Mouse (Mus musculus) kidney, postnatal 10 days (tissue): Measurements from ENCODE around the gene Spdye4b.

Source experiments
- DNase-seq: peaks from one replicate; pipeline ENCODE4 v3.0.0; 2021; ENCODE audit warnings: mixed read lengths

Spdye4b gene

DNA sequence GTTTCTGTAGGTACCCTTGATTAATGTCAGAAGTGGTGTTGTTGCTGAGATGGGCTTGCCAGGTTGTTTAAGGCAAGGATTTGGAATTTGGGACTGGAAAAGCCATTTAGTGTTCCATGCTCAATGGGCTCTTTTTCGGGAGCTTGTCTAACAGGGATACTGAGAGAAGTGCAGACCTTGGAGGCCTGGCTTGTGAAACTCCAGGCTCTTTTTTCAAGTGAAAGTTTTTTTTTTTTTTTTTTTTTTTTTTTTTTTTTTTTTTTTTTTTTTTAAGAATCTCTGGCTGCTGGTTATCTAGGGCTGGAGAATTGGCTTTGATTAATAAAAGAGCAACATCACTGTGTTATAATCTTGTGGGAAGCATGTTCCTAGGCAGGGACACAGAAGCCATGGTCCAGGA lies 41.5 kb downstream of the Spdye4b start:
- no peak for DNase-seq

DNA sequence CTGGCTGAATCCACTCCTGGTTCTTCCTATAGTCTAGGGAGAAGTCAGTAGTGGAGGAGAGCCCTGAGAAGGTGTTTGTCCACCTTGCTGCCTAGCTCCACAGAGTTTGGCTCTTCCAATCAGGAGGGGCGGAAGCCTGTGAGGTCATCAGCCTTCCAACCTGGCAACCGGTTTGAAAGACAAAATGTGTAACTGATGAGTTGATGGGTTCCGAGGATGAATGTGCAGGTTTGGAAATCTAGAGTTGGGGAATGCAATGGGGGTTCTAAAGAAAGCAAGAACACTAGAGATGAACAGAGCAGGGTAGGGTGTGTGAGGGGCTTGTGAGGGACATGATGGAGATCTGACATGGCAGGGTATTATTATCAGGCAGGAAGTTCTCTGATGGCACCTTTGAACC lies 46.0 kb downstream of the Spdye4b start, which contains the start of gene Spdye4a:
Gene Spdye4a, minus strand, starts transcription at position 101 of the 400 bp plus-strand sequence.
- DNase-seq, result no peak

DNA sequence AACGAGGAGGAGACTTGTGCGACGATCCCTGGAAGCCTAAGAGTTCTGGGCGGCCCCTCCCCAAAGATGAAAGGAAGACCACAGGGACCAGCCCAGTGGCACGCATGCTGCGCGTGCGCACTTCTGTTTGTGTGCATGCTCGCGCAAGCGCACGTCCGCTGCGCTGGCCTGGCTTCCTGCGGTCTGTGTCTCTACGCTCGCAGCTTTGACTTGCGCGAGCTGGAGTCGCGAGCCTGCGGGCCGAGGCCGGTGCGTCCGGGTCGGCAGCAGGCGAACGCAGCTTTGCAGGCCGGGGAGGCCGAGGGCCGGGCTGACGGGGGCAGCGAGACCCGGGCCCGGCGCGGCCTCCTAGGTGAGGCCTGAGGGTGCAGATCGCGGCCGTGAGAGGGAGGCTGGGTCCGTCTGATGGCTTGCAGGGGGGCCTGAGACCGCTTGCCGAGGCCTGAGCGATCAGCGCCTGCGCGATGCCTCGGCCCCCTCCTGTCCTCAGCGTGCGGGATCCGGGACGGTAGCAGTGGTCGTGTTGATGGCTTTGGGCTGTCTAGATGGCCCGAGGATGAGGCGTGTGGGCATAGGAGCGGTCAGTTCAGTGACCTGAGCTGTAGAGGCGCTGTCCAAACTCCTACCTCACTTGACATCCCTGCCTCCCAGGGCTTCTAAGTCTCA lies 54.3 kb downstream of the Spdye4b start, which contains the start of gene Zfp12:
Gene Zfp12, plus strand, starts transcription at position 136 of the 666 bp plus-strand sequence.
- peak; percentile 97 for DNase-seq

DNA sequence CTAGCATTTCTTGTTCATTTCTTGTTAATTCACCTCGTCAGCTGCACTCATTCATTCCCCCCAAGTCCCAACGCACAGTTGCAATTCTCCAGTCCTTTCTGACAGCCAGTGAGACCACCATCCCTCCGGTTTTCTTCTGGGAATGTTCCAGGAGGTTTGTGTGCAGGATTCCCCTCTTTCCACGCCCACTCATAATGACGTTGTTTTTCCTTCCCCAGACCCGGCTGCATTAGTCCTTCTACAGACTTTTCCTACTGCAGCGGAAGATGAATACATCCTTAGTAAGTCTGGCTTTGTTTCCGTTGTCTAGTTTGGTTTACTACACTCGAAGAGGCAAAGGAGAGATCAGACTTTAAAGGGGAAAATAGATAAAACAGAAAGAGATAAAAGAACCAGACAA lies 55.2 kb downstream of the Spdye4b start:
- DNase-seq, result no peak

DNA sequence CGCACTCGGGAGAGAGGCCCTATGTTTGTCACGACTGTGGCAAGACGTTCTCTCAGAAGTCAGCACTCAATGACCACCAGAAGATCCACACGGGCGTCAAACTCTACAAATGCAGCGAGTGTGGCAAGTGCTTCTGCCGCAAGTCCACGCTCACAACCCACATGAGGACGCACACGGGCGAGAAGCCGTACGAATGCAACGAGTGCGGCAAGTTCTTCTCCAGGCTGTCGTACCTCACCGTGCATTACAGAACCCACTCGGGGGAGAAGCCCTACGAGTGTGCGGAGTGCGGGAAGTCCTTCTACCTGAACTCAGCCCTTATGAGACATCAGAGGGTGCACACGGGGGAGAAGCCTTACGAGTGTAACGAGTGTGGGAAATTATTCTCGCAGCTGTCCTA lies 64.1 kb downstream of the Spdye4b start:
- DNase-seq, result no peak

DNA sequence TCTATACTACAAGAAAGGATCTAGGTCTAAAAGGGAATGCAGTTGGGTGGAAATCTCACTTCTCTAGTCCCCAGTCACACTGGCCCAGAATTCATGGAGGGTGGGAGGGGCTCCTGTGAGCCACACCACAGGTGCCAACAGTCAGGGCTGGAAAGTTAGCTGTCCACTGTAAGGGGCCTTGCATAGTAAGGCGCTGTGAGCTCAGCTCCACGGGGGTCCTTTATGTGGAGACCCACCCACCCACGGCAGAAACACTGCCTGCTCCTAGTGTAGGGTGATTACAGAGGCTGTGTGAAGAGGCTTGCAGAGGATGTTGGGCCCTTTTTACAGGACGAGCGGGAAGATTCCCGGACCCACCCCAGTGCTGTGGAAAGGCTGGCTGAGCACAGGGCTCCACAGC lies 71.2 kb downstream of the Spdye4b start:
- DNase-seq, result no peak

DNA sequence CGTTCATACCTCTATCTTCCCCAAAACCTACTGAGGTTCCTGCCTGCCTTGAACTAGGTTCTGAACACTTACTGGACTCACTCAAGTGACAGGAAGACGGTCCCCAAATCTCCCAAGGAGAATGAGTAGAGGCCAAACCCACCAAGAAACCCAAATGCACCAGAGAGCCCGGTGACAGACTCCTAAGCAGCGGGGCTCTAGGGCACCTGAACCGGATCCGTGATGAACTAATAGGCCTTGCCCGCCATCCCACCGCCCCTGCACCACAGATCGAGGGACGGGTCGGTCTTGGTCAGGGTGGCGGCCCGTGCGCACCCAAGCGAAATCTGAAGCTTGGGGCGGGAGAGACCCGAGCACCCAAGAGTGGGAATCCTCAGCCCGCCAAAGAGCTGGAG lies 72.0 kb downstream of the Spdye4b start:
- no peak for DNase-seq

DNA sequence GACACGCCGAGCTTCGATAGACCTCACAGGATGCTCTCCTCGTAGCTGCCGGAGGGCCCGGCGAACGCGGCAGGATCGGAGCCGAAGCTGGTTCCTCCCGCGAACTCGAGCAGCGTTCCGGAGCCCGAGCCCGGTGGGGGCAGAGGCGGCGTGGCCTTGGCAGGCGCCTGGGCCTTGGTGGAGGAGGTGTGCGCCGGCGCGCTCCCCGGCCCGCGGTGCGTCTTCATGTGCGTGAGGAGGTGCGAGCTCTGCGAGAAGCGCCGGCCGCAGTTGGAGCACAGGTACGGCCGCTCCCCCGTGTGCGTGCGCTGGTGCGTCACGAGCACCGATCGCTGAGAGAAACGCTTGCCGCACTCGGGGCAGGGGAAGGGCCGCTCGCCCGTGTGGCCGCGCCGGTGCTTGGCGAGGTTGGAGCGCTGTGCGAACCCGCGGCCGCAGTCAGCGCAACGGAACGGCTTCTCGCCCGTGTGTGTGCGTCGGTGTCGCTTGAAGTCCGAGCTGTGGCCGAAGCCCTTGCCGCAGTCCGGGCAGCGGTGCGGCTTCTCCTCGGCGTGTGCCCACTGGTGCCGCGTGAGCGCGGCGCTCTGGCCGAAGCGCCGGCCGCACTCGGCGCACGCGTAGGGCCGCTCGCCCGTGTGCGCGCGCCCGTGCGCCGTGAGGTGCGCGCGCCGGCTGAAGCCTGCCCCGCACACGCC lies 72.5 kb downstream of the Spdye4b start:
- peak; percentile 43 for DNase-seq

DNA sequence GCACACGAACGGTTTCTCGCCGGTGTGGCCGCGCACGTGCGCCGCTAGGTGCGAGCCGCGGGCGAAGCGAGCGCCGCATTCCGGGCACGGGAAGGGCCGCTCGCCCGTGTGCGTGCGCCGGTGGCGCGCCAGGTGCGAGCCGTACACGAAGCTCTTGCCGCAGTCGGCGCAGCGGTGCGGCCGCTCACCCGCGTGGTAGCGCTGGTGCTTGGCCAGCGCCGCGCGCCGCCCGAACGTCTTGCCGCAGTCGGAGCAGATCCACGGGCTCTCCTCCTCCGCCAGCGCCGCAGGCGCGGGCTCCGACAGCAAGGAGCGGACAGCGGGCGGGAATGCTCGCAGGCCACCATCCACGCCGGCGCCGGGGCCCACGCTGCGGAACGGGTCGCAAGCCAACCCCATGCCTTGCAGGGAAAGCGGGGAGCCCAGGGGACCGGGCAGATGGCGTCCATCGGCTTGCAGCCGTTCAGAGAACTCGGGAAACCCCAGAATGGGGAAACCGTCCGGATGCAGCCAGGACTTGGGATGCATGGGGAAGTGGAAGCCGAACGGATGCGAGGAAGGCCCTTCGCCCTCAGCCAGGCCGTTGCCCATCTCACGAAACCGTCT lies 73.2 kb downstream of the Spdye4b start:
- DNase-seq, result peak; percentile 24
